Mouse (Mus musculus) brain, embryonic 14.5 days (tissue): ENCODE data around the gene Dlgap4. TPM values are rescaled to one million over a fixed set of nuclear protein-coding genes. Genes with fewer than 3 reads are reported as not detected.

ENCODE experiments used
- DNase-seq: peaks from one replicate; pipeline ENCODE4 v3.0.0-alpha.2; 2011; ENCODE audit warnings: low read depth
- CTCF ChIP-seq: fragments of 200-500 bp; IDR thresholded peaks from 2 replicates; pipeline ENCODE4 v1.5.1; 2012; ENCODE audit warnings: inconsistent platforms, mild to moderate bottlenecking, moderate library complexity, borderline replicate concordance; ENCODE audit not compliant: insufficient read depth, insufficient read length; ENCODE audit errors: extremely low read depth
- POLR2A ChIP-seq: fragments of 200-500 bp; IDR thresholded peaks from 2 replicates; pipeline ENCODE4 v1.6.1; 2012; ENCODE audit warnings: mild to moderate bottlenecking, inconsistent platforms, borderline replicate concordance; ENCODE audit not compliant: poor library complexity, insufficient read depth, insufficient read length, severe bottlenecking; ENCODE audit errors: extremely low read depth
- polyA plus RNA-seq: library from polyadenylated mRNA; depleted of rRNA; stranded (reverse); fragments of >200 nt; gene quantifications from 2 replicates; pipeline ENCODE4 v1.2.3, GENCODE M21; 2012

Gene Dlgap4
- polyA plus RNA-seq, 1 experiment = 344 TPM

DNA sequence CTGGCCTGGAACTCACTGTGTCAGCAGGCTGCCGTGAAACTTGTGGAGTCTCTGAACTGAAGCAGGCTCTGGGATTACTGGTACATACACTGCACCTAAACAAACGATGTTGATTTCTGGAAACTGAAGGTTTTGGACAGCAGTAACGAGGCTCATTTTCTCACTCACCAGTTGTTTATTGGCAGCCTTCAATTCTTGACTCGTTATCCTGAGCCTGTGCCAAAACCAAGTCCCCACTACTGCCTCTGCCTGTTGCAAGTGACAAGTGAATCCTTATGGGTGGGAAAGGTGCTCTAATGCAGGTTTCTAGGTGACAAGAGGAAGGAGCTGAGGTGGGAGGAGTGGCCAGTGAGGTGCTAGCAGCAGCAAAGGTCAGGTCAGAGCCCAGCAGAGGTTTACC is 128.5 kb downstream of the Dlgap4 start:
- TF ChIP-seq POLR2A (no peak), CTCF (no peak)
- no peak for DNase-seq

DNA sequence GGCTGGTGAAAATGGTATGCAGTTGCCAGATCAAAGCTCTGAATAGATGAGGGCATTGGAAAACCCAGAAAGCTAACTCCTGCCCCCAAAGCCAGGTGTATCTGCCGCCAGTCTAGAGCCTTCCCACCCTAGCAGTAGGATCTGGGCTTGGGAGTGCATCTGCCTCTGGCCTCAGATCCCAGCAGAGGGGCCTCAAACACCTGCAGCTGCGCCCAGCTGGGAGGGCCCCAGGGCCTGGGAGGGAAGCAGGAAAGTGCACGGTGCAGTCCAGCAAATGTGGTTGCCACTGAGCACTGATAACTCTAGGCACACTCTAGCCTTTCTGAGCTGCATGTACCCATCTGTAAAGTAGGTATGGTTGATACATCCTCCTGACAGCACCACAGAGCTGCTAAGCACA is 129.7 kb downstream of the Dlgap4 start:
- no peak for DNase-seq

DNA sequence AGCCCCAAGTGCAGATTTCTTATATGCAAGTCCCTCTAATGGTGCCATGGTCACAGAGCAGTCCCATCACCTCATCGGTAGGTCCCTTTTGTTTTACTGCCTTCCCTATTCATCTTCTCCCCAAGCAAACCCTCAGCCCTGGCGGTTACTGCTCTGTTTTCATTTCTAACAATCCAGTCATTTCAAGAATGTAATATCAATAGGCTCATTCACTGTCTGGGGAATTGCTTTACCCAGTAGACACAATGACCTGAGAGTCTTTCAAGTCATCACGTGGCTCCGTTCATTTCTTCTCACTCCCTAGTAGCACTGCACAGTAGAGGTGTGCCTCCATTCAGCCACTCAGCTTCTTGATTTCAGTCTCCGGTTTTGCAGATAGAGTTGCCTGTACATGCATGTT is 130.9 kb downstream of the Dlgap4 start:
- no peak for DNase-seq
- TF ChIP-seq POLR2A (no peak), CTCF (no peak)

More for the DNA sequence above, 129.7 kb downstream of the Dlgap4 start:
- TF ChIP-seq POLR2A = no peak
- TF ChIP-seq CTCF = no peak

DNA sequence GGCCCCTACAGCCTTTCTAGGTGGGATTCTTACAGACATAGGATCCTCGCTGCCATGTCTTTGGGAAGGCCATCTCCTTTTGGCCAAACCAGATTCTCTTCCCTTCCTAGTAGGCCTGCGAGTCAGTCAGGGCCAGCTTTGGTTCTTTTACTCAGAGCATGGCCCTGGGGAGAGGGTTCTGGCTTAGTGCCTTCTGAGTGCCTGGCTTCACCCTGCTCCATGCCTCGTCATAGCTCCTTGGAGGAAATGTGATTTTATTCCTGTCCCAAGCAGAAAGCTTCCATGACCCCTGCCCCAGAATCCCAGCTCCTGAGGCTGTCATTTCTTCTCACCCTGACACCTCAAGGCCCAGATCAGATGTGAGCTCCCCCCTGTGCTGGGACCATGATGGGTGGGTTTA is 133.8 kb downstream of the Dlgap4 start:
- TF ChIP-seq POLR2A = no peak
- no peak for TF ChIP-seq CTCF
- DNase-seq = no peak

DNA sequence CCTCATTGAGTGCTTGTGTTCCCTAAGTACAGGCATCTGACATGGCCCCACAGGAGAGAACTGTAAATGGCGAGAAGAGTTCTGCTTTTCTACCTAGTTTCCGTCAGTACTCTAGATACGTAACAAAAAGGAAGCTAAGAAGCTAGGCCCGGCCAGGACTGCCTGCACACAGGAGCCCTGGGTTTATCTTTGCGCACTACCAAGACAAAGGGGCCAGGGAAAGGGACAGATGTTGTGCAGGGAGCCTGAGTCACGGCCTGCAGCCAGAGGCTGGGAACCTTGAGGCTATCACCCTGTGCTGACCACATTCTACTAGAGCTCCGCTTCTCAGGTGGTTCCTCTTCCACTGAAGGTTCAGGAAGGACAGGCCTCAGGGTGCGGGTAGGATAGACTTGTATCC is 136.2 kb downstream of the Dlgap4 start:
- no peak for TF ChIP-seq POLR2A
- no peak for TF ChIP-seq CTCF
- DNase-seq = no peak

DNA sequence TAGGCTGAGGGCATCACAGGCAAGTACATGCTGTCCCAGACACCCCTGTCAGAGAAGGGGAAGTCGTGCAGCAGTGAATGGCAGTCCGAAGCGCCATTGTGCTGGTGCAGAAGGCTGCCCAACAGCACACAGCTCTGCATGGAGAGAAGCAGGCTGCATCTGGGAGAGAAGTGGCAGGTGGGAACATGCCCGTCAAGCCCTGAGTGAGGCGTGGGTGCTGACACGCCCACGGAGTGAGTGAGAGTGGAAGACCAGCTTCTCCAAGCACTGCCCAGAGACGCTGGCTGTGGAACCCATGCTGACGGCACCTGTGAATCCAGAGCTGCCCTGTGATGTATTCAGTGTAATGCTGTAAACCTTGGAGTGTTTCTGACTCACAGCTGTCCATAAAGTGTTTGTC is 143.4 kb downstream of the Dlgap4 start:
- no peak for TF ChIP-seq CTCF
- no peak for TF ChIP-seq POLR2A
- no peak for DNase-seq

DNA sequence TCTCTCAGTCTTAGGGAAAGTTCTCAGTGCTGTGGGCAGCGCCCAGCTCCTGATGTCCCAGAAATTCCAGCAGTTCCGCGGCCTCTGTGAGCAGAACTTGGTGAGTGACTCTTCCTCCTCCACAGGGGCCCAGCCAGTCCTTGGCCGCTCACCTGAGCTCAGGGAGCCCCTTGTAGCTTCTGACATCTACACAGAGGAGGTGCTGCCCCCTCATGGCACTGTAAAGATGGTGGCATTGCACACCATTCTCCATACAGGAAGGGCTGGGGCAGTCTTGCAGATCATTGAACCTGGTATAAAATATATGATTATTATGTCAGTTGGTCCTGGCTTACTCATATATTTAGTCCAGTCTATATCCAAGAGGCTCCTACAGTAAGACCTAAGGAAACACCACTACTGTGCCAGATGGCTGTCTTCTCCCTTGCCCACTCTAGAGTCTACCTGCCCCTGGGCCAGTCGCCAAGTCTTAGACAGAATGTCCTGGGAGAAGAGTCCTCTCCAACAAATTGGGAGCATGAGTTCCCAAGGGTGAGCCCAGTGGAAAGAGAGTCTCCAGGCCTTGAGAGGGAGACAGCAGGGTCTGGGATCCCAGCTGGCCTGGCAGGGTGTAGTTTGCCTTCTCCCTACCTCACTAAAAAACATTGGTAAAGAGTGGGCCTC is 147.5 kb downstream of the Dlgap4 start:
- TF ChIP-seq CTCF (peak; percentile 2; the same call in 1 of the 2 replicates), POLR2A (no peak)
- DNase-seq = no peak

DNA sequence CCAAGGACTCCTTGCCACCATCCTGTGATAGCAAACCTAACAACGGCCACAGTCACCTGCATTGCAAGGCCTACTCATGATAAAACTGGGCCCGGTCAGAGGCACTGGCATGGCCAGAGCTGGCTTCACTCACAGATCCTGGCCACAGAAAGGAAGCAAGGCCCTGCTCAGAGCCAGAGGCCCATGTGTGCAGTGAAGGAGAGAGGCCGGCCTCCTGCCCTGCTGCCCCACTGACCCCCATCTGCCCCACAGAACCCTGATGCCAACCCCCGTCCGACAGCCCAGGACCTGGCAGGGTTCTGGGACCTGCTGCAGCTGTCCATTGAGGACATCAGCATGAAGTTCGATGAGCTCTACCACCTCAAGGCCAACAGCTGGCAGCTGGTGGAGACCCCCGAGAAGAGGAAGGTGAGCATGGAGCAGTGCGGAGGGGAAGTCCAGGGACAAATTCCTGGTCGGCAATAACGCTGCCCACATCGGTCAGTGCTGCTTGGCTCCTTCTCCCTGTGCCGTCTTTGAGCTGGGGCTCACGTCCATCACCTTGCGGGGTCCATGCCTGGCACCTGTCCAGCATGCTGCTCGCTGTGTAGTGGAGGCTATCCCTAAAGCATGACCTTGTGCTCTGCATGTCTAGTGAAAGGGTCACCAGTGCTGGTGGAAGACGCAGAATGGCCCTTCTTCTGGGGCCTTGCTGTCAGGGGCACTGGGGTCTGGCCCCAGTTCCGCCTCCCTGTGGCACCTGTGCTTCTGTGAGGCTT is 148.2 kb downstream of the Dlgap4 start:
- no peak for DNase-seq
- no peak for TF ChIP-seq POLR2A
- no peak for TF ChIP-seq CTCF

DNA sequence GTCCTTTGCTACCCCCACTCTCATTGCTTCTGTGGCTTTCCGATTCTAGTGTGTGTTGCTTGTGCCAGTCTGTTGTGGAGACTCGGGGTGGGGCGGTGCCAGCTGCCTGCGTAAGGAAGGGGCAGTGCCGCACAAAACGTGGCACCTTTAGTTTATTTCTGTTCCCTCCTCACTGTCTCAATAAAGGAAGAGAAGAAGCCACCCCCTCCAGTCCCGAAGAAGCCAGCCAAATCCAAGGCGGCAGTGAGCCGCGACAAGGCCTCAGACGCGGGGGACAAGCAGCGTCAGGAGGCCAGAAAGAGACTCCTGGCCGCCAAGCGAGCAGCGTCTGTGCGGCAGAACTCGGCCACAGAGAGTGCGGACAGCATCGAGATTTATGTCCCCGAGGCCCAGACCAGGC is 149.0 kb downstream of the Dlgap4 start:
- DNase-seq = peak; percentile 30
- TF ChIP-seq CTCF = no peak
- no peak for TF ChIP-seq POLR2A

DNA sequence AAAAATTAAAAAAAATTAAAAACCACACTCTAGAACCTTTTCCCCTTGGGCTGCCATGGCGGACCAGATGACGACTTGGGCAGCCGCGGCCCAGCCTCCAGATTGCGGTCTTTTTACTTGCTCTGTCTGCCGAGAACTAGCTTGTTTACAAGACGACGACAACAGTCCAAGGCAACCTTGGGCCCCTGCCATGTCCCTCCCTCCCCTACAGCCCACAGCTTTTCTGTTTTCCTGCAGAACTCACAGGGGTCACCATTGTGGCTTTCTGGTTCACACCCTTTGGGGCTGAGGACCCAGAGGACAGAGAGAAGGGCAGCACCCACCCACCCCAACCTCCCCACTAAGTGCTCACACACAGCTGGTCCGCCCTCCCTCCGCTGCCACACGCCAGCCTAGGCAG is 149.6 kb downstream of the Dlgap4 start:
- peak; percentile 57 for DNase-seq

DNA sequence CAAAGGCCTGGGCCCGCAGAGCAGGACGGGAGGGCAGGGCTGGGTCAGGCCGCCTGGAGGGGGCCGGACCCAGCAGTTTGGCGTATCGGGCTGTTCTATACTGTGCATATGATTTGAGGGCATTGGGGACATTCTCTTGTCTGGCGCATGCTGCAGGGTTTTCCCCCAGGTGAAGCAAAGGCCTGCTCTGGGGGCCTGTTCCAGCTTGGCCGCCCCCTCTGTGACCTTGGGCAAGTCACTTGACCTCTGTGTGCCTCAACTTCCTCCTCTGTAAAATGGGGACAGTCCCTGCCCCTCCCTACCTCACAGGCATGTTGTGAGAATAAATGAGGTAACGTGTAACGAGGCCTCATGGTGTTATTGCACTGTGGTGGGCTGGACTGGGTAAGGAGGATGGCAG is 150.5 kb downstream of the Dlgap4 start:
- TF ChIP-seq CTCF (no peak), POLR2A (no peak)

More for the DNA sequence above, 149.6 kb downstream of the Dlgap4 start:
- TF ChIP-seq POLR2A (no peak), CTCF (no peak)

DNA sequence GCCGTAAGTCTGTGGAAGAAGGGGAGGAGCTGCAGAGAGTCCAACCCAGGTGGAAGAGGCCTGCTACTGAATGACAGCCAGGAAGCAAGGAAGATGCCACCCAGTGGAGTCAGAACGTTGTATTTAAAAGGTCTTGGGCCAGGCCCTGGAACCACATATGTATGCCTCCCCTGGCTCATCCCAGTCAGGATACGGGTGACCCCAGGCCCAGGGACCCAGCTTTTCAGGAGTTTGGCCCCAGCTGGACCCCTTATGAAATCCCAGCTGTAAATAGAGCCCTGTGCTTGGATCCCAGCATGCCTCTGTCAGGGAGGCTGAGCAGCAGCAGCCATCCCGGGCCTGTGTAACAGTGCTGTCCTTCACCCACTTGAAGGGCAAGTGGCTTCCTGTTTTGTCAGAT is 151.2 kb downstream of the Dlgap4 start:
- TF ChIP-seq POLR2A = no peak
- no peak for TF ChIP-seq CTCF
- DNase-seq = no peak

More for the DNA sequence above, 150.5 kb downstream of the Dlgap4 start:
- no peak for DNase-seq
